Mouse (Mus musculus) olfactory bulb, adult 2 months (tissue): ENCODE measurements around the gene Babam2.

ENCODE experiments used
- CTCF ChIP-seq: fragments of 200-500 bp; IDR thresholded peaks from 2 replicates; pipeline ENCODE4 v1.5.1; 2012; ENCODE audit warnings: low read depth, mild to moderate bottlenecking, low read length, moderate library complexity; ENCODE audit not compliant: insufficient read depth
- POLR2A ChIP-seq: fragments of 200-500 bp; IDR thresholded peaks from 2 replicates; pipeline ENCODE4 v1.6.1; 2012; ENCODE audit warnings: mild to moderate bottlenecking, low read depth, low read length, moderate library complexity; ENCODE audit not compliant: insufficient read depth

DNA sequence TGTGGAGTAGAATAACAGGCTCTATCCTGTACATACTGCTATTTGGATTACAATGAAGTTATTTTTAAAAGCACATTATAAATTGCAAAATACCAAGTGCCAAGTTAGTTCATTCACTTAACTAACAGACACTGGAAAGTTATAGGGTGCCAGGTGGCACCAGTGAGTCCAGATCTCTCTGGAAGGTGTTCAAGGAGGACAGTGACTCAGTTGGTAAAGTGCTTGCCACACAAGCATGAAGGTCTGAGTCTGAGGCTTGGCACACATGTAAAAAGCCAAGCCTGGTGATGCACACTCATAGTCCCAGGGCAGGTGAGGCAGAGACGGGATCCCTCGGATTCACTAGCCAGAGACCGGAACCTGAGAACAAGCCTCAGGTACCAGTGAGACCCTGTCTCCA, 375.4 kb downstream of the Babam2 start:
- no peak for TF ChIP-seq CTCF
- no peak for TF ChIP-seq POLR2A
